Mouse (Mus musculus): ENCODE measurements around the gene Mfap1b.
"Not testable (repeated sequence)": the region's sequence is repeated elsewhere in the genome, so short reads cannot be mapped to it uniquely, and the experiment has no call there.

DNA sequence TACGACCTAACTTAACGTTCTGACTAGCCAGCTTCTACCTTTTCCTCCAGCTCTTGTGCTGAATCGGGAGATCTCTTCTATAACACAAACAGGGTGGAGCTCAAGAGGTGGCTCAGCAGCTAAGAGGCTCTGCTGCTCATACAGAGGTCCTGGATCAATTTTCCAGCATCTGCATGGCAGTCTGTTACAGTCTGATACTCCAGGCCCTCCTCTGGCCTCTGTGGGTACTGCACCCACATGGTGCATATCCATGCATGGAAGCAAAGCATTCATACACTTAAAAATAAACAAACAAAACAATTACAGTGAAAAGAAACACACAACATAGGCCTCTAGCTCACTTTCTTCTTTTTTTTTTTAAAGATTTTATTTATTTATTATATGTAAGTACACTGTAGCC is 1.1 kb downstream of the Mfap1b start:
- TF ChIP-seq CTCF (IDR thresholded peaks at IDR 0.05); POLR2A (IDR thresholded peaks at IDR 0.05; ENCODE audit: insufficient read depth, low read depth, low read length): not testable (repeated sequence)
